Mouse (Mus musculus) olfactory bulb, adult 2 months (tissue): Measurements from ENCODE around the gene Gm614.

ENCODE experiments used
- CTCF ChIP-seq: fragments of 200-500 bp; IDR thresholded peaks from 2 replicates; pipeline ENCODE4 v1.5.1; 2012; ENCODE audit warnings: low read depth, mild to moderate bottlenecking, low read length, moderate library complexity; ENCODE audit not compliant: insufficient read depth
- POLR2A ChIP-seq: fragments of 200-500 bp; IDR thresholded peaks from 2 replicates; pipeline ENCODE4 v1.6.1; 2012; ENCODE audit warnings: mild to moderate bottlenecking, low read depth, low read length, moderate library complexity; ENCODE audit not compliant: insufficient read depth

GRCm38 (mm10) chrX:101290111-101290510, 26.3 kb upstream of the Gm614 start:
- no peak for TF ChIP-seq CTCF
- no peak for TF ChIP-seq POLR2A
